Mouse (Mus musculus) lung, embryonic 15.5 days (tissue): Measurements from ENCODE around the gene Pip5k1a. TPM values are rescaled to one million over a fixed set of nuclear protein-coding genes. Genes with fewer than 3 reads are reported as not detected.
"Not testable (repeated sequence)": the region's sequence is repeated elsewhere in the genome, so short reads cannot be mapped to it uniquely, and the experiment has no call there.

Source experiments
- ATAC-seq: fragments of 200-750 bp; cut with Nextera tagmentation; 2 replicates; pipeline ENCODE4 v1.8.0; 2017; ENCODE audit warnings: moderate number of reproducible peaks, borderline replicate concordance; ENCODE audit not compliant: low FRiP score, low TSS enrichment; ENCODE audit errors: extremely low read depth
- H3K27ac ChIP-seq: fragments of 300-500 bp; sonication (generic); 2 replicates; pipeline ENCODE4 v1.5.1; 2015; ENCODE audit warnings: moderate library complexity, mild to moderate bottlenecking, inconsistent platforms
- H3K27me3 ChIP-seq: fragments of 300-500 bp; sonication (generic); 2 replicates; pipeline ENCODE4 v1.6.1; 2015; ENCODE audit warnings: inconsistent platforms
- H3K36me3 ChIP-seq: fragments of 300-500 bp; sonication (generic); 2 replicates; pipeline ENCODE4 v1.6.1; 2015; ENCODE audit warnings: inconsistent platforms
- H3K4me1 ChIP-seq: fragments of 300-500 bp; sonication (generic); 2 replicates; pipeline ENCODE4 v1.6.1; 2015; ENCODE audit warnings: inconsistent platforms
- H3K4me2 ChIP-seq: fragments of 300-500 bp; sonication (generic); 2 replicates; pipeline ENCODE4 v1.6.1; 2015; ENCODE audit warnings: inconsistent platforms, mild to moderate bottlenecking, moderate library complexity
- H3K4me3 ChIP-seq: fragments of 300-500 bp; sonication (generic); 2 replicates; pipeline ENCODE4 v1.5.1; 2015; ENCODE audit warnings: mild to moderate bottlenecking, inconsistent platforms
- H3K9ac ChIP-seq: fragments of 300-500 bp; sonication (generic); 2 replicates; pipeline ENCODE4 v1.6.1; 2015; ENCODE audit warnings: inconsistent platforms
- H3K9me3 ChIP-seq: fragments of 300-500 bp; sonication (generic); 2 replicates; pipeline ENCODE4 v1.6.1; 2016; ENCODE audit warnings: inconsistent platforms
- WGBS: fragments of 180-500 bp; shearing (Covaris S2); methylation state at CpG from one replicate; pipeline ENCODE4 v1.1.7; 2015; 5-methylcytosine and 5-hydroxymethylcytosine counted together
- polyA plus RNA-seq: library from polyadenylated mRNA; unstranded; fragments of >200 nt; fragmentation: Nextera tagmentation; extraction: Ambion mirVana; gene quantifications from 2 replicates; pipeline ENCODE4 v1.2.1, GENCODE M21; 2015

The Pip5k1a gene
- polyA plus RNA-seq, 1 experiment from 2014 or later, result 18.1 TPM

DNA sequence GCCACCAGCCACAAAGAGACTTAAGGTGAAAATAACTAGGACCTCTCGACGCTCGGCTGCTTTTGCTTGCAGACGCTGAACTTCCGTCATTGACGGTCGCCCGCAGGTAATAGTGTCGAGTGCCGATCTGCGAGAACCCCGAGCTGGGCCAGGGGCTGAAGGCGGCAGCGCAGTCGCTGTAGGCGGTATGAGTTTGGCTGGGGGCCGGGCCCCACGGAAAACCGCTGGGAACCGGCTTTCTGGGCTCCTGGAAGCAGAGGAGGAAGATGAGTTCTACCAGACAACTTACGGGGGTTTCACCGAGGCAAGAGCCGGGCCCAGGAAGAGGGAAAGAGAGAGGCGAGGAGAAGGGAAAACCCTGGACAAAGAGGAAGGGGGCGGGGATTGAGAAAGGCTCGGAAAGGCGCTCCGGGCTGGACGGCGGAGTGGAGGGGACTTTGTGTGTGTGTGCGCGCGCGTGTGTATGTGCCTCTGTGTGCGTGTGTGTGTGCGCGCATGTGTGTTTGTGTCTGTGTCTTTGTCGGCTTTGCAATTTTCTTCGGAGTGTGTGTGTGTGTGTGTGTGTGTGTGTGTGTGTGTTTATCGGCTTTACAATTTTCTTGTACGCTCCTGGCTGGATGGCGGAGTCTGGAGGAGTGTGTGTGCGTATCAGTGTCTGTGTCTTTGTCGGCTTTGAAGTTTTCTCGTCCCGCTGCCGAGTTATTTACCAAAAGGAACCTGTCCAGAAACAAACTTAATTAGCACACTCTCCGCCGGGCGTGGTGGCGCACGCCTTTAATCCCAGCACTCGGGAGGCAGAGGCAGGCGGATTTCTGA lies 4.4 kb upstream of the Pip5k1a start, which contains the start of gene Vps72:
Gene Vps72, plus strand, starts transcription at position 112 of the 816 bp plus-strand sequence.
- under 1% methylated on average over 54 of the region's 54 CpGs for WGBS
- peak; percentile 71; the same call in 1 of the 2 replicates for ATAC-seq
- Histone ChIP-seq H3K9ac (peak within 1 kb of the TSS; percentile 89), H3K4me3 (peak within 1 kb of the TSS; percentile 88), H3K27ac (peak within 1 kb of the TSS; percentile 98), H3K9me3 (no peaks in the 10 kb centered on the region), H3K36me3 (peaks cover 8% of the 10 kb centered on the region; the same call in 1 of the 2 replicates), H3K4me1 (peaks cover 11% of the 10 kb centered on the region), H3K27me3 (no peaks in the 10 kb centered on the region), H3K4me2 (peak within 1 kb of the TSS; percentile 55)

DNA sequence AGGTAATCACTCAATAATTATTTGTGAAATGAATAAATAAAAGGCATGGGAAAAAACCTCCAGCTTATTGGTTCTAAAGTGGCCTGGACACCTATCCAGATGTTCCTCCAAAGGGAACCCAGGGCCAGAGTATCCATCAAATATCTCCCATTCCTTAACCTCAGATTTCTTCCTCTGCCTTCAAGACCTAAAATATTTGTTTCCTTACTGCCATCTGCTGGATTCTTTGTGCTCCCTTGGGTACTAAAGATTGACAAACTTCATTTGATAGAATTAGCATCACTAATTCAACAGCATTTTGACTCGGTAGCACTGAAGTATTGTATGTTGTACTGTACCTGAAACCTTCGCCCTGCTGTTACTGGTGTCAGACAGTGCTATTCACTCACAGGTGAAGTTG lies 1.2 kb upstream of the Pip5k1a start:
- 69% methylated on average over 2 of the region's 2 CpGs for WGBS

DNA sequence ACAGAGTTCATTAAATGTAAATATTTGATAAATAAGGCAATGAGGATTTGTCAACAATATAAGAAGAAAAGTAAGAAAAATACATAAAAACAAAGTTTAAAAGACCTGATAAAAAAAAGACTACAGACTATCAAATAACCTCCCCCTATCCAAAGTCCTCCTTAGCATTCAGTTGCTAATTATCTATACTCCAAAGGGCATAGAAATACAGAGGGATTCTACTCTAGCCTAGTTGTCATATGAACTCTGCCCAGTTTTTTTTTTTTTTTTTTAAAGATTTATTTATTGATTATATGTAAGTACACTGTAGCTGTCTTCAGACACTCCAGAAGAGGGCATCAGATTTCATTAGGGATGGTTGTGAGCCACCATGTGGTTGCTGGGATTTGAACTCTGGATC lies 578 bp upstream of the Pip5k1a start:
- H3K27ac ChIP-seq, H3K27me3 ChIP-seq, H3K9ac ChIP-seq, ATAC-seq, H3K9me3 ChIP-seq, H3K36me3 ChIP-seq: not testable (repeated sequence)
- Histone ChIP-seq H3K4me1 (peaks cover 14% of the 10 kb centered on the region), H3K4me2 (peak overlapping the region; percentile 69), H3K4me3 (peak overlapping the region; percentile 89)

More for the DNA sequence above, 1.2 kb upstream of the Pip5k1a start:
- ATAC-seq, result no peak
- Histone ChIP-seq H3K4me2 (no peak overlapping the region), H3K9me3 (no peaks in the 10 kb centered on the region), H3K4me3 (no peak overlapping the region), H3K9ac (no peak overlapping the region), H3K36me3 (0 out of 2 replicates have a peak, but pooled peaks cover 2% of the 10 kb centered on the region), H3K27me3 (no peaks in the 10 kb centered on the region), H3K4me1 (peaks cover 20% of the 10 kb centered on the region), H3K27ac (no peak overlapping the region)

DNA sequence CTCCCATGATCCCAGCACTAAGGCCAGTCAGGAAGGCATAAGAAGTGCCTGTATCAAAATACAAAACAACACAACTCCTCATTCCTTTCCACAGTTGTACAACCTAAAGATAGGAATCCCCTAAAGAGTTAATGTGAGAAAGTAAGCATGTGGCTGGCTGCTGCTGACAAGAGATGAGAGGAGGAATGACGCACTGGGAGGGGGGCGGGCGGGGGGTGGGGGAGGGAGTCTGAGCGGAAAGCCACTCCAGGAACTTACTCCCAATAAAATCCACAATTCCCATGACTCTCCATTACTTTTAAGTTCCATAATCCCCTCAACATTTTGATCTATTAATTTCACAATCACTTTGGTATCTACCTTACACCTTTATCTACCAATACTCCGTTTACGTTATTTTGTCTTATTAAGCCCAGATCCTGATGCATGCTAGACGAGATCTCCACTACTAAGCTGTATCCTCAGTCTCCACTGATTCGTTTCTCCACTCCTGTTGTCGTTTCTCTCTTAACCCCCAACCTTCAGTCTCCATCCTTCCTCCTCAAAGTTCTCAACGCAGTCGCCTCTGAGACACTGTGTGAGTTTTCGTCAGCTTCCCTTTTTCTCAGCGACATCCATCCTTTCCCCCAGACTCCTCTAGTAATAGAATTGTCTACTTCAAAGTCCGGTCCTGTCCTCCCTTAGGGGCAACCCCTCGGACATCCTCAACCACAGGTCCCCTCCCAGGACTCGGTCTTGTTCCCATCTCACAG lies 968 bp downstream of the Pip5k1a start:
- Histone ChIP-seq H3K36me3 (0 out of 2 replicates have a peak, but pooled peaks cover 5% of the 10 kb centered on the region), H3K4me2 (peak overlapping the region; percentile 73), H3K9me3 (no peaks in the 10 kb centered on the region), H3K27ac (peak overlapping the region; percentile 82), H3K4me1 (peaks cover 9% of the 10 kb centered on the region), H3K9ac (peak overlapping the region; percentile 93), H3K27me3 (no peaks in the 10 kb centered on the region), H3K4me3 (peak overlapping the region; percentile 89)
- under 1% methylated on average over 16 of the region's 16 CpGs for WGBS
- ATAC-seq, result no peak

DNA sequence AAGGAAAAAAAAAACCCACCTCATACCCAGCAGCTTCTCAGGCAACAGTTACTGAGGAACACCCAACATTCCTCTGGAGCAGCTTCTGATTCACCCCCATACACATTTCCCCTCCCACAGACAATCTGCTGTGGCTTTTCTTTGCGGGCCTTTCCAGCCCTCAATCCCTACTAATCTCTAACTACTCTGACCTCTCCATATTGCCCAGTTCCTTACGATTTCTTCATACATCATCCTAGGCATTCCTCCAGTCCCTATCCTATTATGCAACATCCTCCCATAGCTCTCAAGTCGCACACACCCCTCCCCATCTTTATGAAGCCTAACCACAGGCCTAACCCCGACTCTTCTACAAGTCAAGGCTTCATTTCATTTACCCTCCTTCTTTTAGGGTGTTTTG lies 1.6 kb downstream of the Pip5k1a start:
- Histone ChIP-seq H3K9me3 (no peaks in the 10 kb centered on the region), H3K4me3 (peak overlapping the region; percentile 89), H3K27me3 (no peaks in the 10 kb centered on the region), H3K36me3 (0 out of 2 replicates have a peak, but pooled peaks cover 5% of the 10 kb centered on the region), H3K4me2 (peak overlapping the region; percentile 73), H3K27ac (0 out of 2 replicates have a peak overlapping the region, but pooled peaks have one; percentile 82), H3K9ac (peak overlapping the region; percentile 93), H3K4me1 (peaks cover 9% of the 10 kb centered on the region)
- WGBS, result 30% methylated on average over 4 of the region's 4 CpGs
- no peak for ATAC-seq

DNA sequence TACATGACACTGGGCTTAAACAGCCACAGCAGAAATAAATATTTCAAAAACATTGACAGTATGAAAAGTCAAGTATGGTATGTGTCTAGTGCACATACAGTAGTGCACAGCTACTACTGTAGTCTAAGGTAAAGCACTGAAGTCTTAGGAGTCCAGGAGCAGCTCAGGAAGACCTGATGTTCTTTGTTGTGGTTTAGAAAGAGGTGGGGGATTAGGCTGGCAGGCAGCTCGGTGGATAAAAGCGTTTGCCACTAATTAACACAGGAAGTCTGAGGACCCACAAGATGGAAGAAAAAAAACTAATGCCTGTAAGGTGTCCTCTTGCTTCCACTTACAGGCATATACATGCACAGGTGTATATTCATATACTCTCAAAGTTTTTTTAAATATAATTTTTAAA lies 5.9 kb downstream of the Pip5k1a start:
- H3K27me3 ChIP-seq, result no peaks in the 10 kb centered on the region
- ATAC-seq, result no peak
- 24% methylated on average over 2 of the region's 2 CpGs for WGBS

DNA sequence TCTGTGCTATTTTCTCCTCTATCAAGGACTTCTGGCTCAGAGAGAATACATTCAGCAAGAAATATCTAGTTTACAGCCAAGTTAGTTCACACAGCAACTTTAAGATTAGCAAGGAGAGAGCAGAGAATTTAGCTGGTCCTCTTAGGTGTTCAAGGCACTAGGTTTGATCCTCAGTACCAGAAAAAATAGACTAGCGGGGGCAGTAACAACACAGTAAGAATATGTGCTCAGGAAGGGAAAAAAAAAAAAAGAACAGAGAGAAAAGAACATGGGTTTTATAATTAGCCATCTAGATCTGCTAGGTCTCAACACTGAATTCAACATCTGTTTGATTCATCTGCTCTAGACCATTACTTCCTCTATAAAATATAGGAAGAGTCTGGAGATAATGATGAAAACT lies 18.7 kb downstream of the Pip5k1a start:
- Histone ChIP-seq H3K27ac (no peak overlapping the region), H3K27me3 (no peaks in the 10 kb centered on the region), H3K9ac (no peak overlapping the region), H3K9me3 (no peaks in the 10 kb centered on the region), H3K4me2 (no peak overlapping the region), H3K4me3 (no peak overlapping the region), H3K36me3 (peaks cover 7% of the 10 kb centered on the region; the same call in 1 of the 2 replicates), H3K4me1 (no peaks in the 10 kb centered on the region)
- 93% methylated on average over 1 of the region's 1 CpGs for WGBS
- ATAC-seq, result no peak

More for the DNA sequence above, 5.9 kb downstream of the Pip5k1a start:
- H3K9ac ChIP-seq, result no peak overlapping the region
- H3K27ac ChIP-seq, result no peak overlapping the region
- H3K4me3 ChIP-seq, result no peak overlapping the region
- H3K36me3 ChIP-seq, result peaks cover 13% of the 10 kb centered on the region; the same call in 1 of the 2 replicates
- H3K4me2 ChIP-seq, result no peak overlapping the region
- peaks cover 9% of the 10 kb centered on the region for H3K4me1 ChIP-seq
- H3K9me3 ChIP-seq, result no peaks in the 10 kb centered on the region

DNA sequence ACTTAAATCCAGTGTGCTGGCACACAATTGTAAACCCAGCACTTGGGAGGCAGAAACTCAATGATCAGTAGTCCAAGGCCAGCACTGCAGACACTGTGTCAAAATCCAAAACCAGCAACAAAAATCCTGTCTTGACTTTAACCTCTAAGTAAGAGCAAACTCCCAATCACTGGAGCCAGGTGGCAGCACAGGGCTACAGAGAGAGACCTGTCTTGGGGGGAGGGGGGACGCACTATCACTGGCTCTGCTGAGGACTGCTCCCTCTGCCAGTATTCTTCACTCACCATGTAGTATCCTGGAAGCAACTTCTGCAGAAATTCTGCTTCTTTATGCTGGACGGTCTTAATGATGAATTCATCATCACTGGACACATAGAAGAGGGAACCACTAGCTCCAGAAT lies 35.1 kb downstream of the Pip5k1a start:
- no peak overlapping the region for H3K9ac ChIP-seq
- ATAC-seq, result no peak

DNA sequence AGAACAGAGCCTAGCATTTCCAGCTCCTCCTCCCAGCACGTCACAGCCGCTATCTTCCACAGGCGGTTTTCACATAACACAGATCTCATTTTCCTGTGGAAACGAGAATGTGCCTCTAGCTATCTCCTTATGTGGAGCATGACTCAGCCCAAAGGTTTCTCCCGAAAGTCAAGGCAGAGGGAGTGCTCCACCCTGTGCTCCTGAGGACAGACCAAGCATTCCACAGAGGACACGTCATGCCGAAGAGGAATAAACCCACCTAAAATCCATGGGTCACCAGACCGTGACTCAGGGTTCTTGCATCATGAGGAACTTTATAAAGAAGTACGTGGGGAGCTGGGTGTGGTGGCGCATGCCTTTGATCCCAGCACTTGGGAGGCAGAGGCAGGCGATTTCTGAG lies 40.2 kb downstream of the Pip5k1a start:
- no peak for ATAC-seq
- Histone ChIP-seq H3K4me1 (no peaks in the 10 kb centered on the region), H3K27me3 (no peaks in the 10 kb centered on the region), H3K27ac (no peak overlapping the region), H3K9ac (no peak overlapping the region), H3K4me2 (no peak overlapping the region), H3K36me3 (peaks cover 93% of the 10 kb centered on the region), H3K9me3 (no peaks in the 10 kb centered on the region), H3K4me3 (no peak overlapping the region)
- WGBS, result 83% methylated on average over 11 of the region's 11 CpGs

More for the DNA sequence above, 35.1 kb downstream of the Pip5k1a start:
- Histone ChIP-seq H3K4me2 (no peak overlapping the region), H3K27me3 (no peaks in the 10 kb centered on the region), H3K27ac (no peak overlapping the region), H3K9me3 (no peaks in the 10 kb centered on the region), H3K4me3 (no peak overlapping the region), H3K4me1 (no peaks in the 10 kb centered on the region), H3K36me3 (peaks cover 83% of the 10 kb centered on the region)
- 91% methylated on average over 2 of the region's 2 CpGs for WGBS

DNA sequence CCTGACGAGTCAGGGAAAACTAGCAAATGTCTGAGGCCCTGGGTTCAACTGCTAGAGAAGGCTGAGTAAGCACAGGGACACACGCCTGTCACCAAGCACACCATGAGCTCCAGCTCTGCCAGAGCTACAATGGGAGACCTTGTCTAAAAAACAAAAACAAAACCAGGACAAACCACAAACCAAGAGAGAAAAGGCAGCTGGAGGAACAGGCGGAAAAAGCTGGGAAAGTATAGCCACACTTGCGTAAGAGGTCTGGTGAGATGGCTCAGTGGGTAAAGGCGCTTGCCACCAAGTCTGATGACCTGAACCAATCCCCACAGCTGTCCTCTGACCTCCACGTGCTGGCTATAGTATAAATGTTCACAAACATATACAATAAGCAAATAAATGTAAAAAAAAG lies 40.6 kb downstream of the Pip5k1a start:
- ATAC-seq, result no peak
- Histone ChIP-seq H3K27ac (no peak overlapping the region), H3K4me3 (no peak overlapping the region), H3K4me2 (no peak overlapping the region), H3K9ac (no peak overlapping the region), H3K36me3 (peaks cover 93% of the 10 kb centered on the region), H3K27me3 (no peaks in the 10 kb centered on the region), H3K9me3 (no peaks in the 10 kb centered on the region), H3K4me1 (no peaks in the 10 kb centered on the region)
- WGBS, result 86% methylated on average over 6 of the region's 6 CpGs

DNA sequence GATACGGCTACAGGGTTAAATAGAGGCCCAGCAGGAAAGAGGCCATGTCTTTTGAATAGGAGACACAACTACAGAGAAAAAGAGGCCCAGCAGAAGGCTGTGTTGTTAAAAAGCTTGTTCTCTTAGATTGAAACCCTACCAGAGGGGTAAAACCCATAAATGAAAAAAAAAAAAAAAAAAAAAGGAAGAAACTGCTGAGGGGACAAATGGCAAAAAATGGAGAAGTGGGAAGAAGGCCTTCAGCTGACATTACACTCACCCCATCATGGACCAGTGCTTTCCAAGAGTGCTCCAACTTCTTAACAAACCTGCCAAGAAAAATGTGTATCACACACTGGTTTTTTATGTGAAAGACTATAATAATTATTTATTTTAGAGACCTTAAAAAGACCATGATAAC lies 41.2 kb downstream of the Pip5k1a start:
- H3K4me1 ChIP-seq, result no peaks in the 10 kb centered on the region
- peaks cover 93% of the 10 kb centered on the region for H3K36me3 ChIP-seq
- 81% methylated on average over 1 of the region's 1 CpGs for WGBS
- no peaks in the 10 kb centered on the region for H3K9me3 ChIP-seq
- no peaks in the 10 kb centered on the region for H3K27me3 ChIP-seq
- no peak overlapping the region for H3K9ac ChIP-seq
- no peak overlapping the region for H3K4me3 ChIP-seq
- no peak overlapping the region for H3K27ac ChIP-seq
- no peak for ATAC-seq
- H3K4me2 ChIP-seq, result no peak overlapping the region

DNA sequence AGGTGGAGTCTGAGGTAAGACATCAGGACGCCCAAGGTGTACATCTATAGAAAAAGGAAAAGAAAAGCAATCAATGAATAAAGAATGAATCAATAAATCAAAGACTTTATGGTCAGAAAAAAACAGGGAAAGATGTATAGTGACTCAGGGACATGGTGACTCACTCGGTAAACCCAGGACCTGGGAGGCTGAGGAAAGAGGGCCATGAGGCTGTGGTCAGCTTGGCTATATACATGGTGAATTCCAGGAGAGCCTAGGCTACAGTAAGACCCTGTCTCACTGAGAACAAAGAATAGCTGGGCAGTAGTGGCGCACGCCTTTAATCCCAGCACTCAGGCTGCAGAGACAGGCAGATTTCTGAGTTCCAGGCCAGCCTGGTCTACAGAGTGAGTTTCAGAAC lies 43.0 kb downstream of the Pip5k1a start:
- ATAC-seq, result no peak
- Histone ChIP-seq H3K4me3 (no peak overlapping the region), H3K9ac (no peak overlapping the region), H3K9me3 (no peaks in the 10 kb centered on the region), H3K27ac (no peak overlapping the region), H3K4me1 (no peaks in the 10 kb centered on the region), H3K4me2 (no peak overlapping the region), H3K27me3 (no peaks in the 10 kb centered on the region), H3K36me3 (peaks cover 95% of the 10 kb centered on the region)
- 92% methylated on average over 4 of the region's 4 CpGs for WGBS
